Mouse (Mus musculus): ENCODE results near the gene Gm45140. TPM values are rescaled to one million over a fixed set of nuclear protein-coding genes. Genes with fewer than 3 reads are reported as not detected.

Gene Gm45140
- total RNA-seq, 2 experiments from 2014 or later, result 3.7 to 4.0 TPM

DNA sequence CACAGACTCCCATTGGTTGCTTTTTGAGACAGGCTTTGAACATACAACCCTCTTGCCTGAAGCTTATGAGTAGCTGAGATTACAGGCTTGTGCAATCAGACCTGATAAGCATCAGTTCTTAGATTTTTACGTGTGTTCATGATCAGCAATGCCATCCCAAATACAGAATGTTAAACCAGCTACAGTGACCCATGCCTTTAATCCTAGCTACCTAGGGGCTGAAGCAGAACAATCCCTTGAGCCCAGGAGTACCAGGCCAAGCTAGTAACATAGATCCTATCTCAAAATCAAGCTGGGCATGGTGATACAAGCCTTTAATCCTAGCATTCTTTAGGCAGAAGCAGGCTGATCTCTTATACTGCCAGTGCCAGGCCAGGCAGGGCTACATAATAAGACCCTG lies 31.6 kb downstream of the Gm45140 start:
- no peak for DNase-seq
- intact Hi-C loops (cut with DNase I), result no loop called here

DNA sequence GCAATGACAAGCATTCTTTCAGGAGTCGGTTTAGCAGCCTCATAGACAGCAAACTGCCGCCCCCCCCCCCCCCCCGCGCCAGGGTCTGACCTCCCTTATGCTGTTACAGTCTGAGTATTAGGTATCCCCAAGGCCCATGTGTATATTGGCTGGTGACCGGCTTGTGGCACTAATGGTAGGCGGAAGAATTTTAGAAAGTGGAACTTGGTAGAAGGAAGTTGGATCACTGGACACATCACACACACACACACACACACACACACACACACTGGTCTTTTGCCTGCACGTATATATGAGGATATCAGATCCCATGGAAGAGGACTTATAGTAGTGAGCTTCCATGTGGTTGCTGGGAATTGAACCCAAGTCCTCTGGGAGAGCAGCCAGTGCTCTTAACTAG lies 33.1 kb downstream of the Gm45140 start:
- intact Hi-C loops (cut with DNase I), result no loop called here
- no peak for DNase-seq

DNA sequence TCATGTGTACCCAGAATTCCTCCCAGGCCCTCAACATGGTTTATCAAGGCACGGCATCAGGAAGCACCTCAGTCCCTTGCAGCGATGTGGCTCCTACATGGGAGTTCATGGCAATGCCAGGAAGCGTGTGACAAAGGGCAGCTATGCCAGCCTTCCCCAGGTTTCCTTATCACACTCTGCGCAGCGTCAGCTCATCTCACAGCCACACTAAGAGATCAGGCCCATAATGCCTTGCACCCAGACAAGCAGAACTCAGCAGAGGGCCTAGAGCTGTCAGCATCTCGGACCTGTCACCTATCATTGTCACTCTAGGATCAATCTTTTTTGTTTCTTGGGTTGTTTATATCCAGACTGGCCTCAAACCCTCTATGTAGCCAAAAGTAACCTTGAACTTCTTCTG lies 36.0 kb downstream of the Gm45140 start:
- no peak for DNase-seq
- intact Hi-C loops (cut with DNase I), result no loop called here

DNA sequence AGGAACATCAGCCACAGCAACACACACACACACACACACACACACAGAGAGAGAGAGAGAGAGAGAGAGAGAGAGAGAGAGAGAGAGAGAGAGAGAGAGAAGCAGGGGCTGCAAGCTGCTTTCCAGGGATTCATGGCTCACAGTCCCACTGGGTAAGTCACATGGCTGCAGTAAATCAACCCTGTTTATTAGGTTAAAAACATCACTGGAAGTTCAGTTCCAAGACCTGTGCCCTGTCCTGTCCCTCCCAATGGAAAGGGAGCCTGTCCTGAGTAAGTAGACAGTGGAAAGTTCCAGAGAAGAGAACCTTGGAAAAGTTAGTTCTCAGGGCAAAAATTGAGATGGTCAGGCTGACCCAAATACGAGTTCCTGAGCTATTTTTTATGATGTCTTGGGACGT lies 38.3 kb downstream of the Gm45140 start:
- no peak for DNase-seq
- intact Hi-C loops (cut with DNase I), result no loop called here

DNA sequence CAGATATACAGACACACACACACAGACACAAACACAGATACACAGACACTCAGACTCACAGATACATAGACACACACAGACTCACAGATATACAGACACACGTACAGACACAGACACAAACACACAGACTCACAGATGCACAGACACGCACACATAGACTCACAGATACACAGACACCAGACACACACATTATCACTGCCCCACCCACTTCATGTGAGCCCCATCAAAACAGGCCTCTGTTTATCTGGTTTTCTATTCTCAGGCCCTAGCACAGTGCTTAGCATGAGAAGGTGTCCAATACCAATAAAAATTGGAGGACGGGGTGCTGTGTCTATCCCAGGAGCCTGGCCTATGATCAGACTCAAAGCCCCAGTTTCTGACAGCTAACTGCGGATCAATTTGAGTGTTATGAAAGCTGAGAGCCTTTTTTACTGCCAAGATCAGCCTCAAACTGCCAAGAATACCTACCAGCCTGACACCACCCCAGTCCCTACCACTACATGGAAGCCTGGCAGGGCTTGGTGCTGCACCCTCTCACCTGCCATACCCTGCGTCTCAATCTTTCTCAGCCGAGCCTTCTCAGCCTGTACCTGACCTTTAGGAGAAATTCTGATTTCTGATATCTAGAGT lies 39.2 kb downstream of the Gm45140 start:
- intact Hi-C loops (cut with DNase I), result no loop called here
- no peak for DNase-seq

DNA sequence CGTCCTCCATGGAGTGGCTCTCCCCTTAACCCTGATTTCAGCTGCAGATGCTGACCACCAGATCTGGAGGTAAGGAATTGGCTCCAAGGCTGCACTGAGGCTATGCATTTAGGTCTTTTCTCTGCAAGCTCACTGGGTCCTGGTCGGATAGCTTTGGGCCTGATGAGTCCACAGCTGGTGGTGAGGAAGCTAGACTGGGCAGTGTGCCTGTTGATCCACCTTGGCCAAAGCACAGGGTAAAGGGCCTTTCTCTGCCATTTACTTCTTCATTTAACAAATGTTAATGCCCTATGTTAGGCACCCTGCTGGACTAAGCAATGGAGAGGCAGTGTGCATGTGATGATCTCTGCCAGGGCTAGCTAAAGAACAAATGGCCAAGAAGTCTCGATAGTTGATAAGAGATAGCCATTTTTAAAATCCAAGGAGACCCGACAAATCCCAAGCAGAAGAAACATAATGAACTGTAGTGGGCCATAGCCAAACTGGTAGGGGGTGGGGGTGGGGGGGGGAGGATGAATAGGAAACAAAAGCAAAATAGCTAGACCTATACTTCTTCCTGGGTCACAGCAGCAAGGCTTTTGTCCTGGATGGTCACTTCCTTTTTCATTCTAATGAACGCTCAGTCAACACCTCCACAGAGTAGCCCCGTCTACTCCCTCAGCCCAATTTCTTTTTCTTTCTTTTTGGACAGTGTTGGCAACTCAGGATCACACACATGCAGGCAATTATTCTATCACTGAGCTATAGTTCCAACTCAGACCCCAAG lies 40.0 kb downstream of the Gm45140 start:
- intact Hi-C loops (cut with DNase I), result no loop called here
- DNase-seq, result no peak

DNA sequence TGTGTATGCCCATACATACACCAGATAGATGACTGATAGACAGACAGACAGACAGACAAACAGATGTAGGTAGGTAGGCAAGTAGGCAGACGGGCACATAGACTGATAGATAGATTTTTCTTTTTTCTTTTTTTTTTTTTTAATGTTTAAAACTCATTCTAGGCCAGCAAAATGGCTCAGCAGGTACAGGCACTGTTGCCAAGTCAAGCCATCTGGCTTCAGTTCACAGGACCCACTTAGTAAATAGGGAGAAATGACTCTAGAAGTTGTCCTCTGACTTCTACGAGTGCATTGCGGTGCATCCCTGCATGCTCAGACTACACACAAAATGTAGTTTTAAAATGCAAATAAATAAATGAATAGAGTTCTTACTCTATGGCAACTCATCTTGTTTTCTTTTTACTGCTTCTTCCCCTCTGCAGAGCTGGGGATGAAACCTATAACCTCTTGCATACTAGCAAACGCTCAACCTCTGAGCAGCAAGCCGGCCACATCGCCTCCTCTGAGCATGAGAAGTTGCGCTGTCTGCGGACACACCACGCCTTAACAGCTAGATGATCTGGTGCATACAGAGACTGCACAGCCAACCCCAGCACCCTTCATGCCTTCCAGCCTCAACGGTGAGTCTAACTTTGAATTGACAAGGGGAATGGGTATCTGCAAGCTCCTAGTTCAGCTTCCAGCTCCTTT lies 41.6 kb downstream of the Gm45140 start:
- peak; percentile 44 for DNase-seq
- intact Hi-C loops (cut with DNase I), result no loop called here

DNA sequence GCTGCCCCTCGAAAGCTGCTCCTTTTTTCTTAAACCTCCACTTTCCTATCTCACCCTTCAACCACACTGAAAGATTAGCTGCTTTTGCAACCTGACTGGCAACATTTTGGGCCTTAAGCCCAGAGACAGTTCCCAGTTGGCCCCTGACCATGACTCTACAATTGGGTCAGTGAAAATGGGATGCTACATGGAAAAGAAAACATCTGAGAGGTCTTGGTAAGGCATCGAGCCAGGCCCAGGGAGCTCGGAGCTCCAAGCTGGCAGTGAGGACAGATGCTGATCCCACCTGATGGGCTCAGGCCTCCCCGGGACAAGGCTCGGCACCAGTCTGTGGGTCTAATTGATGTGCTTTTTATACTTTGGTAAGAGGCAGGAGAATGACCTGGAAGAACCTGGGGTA lies 43.8 kb downstream of the Gm45140 start:
- intact Hi-C loops (cut with DNase I), result no loop called here
- no peak for DNase-seq

DNA sequence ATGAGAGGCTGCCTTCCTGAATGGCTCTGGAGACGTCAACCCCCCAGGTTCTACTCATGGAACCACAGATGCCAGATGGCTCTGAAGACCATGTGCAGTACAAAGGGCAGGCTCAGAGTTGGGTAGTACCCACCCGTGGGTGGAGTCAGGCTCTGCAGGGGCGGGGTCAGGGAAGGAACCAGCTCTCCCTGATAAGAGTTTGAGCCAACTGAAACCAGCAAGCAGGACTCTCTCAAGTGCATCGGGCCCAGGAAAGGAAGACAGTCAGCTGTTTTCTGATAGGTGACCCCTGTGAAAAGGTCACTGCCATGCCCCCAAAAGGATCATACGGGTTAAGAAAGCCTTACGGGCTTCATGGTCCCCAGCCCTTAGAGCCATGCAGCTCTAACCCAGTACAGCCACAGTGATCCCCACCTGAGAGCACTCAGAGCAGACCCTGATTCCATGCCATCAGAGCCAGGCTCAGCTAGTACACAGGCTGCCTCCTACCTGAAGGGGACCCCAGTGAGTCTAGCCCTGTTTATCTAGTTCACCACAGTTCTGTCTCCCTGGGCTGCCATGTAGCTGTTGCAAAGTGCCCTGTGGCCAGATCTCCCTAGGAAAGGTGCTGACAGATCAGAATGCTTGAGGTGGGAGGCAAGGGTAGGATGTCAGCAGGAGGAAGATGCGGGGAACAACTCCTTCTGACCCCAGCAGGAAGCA lies 44.7 kb downstream of the Gm45140 start:
- intact Hi-C loops (cut with DNase I), result no loop called here
- no peak for DNase-seq

DNA sequence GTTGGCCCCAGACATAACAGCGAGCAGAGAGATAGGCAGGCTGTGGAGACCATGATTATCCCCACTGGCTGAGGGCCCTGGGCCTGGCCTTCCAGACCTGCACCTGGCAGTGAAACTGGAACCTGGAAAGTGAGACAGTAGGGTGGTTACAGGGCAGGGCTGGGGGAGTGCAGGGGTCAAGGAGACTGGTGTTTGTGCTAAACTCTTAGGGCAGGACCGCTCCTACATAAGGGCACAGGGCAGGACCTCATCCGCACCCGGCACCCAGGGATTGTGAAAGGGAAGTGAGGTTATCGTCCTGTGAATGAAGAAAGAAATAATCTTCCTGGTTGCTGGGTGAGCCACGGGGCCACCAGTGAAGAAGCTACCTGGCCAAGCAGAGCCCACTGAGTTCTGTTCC lies 45.8 kb downstream of the Gm45140 start:
- intact Hi-C loops (cut with DNase I), result no loop called here
- no peak for DNase-seq

DNA sequence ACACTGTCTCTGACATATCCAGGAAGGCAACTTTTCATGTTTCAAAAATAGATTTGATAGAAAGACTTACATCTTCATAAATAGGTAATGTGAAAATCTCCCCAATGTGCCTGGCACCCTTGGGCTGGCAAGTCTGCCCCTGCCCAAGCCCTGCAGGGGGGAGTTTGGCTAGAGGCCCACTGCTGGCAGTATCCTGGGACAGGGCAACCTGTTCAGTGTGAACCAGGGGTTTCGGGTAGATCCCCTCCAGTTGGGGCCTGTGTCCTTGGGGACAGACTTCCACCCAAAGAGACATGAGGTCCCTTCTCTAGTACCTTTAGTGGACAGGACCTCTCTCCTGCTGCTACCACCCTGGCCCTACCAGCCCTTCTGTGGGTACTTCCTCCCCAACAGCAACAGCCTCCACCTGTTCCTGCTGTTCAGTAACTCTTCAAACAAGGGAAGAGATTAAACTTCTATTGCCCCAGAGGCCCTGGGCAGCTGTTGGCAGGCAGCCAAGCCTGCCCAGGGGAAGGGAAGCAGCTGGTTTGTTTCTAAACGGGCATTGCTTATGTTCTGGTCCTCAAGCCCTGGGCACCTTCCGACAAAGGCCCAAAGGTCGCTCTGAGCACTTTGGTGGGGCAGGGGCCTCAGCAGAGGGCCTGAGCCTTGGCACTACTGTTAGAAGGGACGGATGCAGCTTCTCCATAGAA lies 46.6 kb downstream of the Gm45140 start:
- intact Hi-C loops (cut with DNase I), result no loop called here
- peak; percentile 33 for DNase-seq

DNA sequence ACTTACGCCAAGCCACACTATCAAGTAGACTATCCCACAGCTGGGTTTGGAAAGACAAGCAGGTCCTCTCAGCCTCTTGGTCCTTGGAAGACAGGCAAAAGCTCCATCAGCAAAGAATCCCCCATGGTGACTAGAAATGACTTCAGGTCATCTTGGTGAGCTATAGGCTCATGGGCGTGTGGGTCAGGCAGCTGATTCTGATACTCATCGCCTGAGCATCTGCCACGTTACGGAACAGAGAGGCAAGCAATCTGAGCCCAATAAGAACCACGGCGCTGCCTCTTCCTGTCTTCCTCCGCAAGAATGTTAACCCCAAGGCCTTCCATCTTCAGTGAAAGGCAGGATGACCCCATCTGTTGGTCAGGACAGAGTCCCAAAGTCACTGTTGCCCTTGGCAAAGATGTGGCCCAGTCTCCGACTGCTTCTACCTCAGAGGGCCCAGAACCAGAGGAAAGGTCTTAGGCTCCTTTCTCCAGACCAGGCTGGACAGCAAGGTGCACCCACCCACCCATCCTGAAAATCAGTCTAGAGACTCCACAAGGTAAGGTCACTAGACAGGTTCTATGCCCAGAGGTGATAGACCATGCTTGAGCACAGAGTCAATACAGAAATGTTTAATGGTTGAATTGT lies 47.2 kb downstream of the Gm45140 start:
- intact Hi-C loops (cut with DNase I), result no loop called here
- DNase-seq, result no peak

DNA sequence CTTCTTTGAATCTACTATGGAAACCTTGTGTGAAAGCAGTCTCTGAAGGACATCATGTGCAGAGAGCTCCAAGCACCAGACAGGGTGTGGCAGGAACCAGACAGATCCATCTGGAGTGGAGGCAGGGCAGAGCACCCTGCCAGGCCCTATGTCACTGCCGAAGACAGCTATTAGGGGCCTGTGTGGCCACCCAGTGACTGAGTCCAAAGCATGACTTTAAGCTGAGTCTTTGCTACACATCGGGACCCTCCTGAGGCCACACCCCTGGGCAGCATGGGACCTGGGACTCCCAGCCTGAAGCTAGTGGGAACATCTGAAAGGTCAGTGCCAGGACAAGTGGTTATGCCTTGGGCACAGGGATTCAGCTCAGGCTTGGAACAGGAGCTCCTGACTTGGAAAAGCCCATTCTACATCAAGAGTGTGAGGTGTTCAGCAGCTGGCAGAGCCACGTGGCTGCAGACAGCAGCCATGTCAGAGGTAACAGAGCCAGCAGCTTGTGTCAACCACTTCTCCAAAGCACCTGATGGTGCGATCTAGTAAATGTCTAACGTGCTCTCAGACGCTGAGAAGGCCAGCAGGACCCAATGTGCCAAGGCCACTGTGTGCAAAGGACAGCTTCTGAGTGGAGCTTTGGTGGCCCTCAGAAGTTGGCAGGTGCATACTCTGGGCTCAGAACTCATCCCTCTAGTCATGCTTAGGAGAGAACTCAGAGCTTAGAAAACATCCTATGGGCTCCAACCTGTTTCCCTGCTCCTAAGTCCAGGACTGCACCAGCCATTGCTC lies 48.3 kb downstream of the Gm45140 start:
- no peak for DNase-seq
- intact Hi-C loops (cut with DNase I), result no loop called here

DNA sequence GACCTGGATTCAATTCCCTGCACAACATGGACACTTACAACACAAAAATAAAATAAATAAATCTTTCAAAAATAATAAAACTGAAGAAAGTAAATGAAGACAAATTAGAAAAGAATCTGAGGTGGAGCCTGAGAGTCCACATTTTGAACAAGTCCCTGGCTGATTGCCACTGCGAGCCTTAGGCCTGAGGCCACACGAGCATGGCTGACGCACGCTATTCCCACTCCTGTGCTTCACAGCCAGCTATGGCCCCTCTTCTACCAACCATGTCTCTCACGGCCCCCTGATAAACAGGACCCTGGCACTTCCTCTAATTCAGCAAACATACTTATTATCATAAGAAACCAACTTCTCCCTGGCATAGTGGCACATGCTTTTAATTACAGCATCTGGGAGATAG lies 49.0 kb downstream of the Gm45140 start:
- no peak for DNase-seq
- intact Hi-C loops (cut with DNase I), result no loop called here

DNA sequence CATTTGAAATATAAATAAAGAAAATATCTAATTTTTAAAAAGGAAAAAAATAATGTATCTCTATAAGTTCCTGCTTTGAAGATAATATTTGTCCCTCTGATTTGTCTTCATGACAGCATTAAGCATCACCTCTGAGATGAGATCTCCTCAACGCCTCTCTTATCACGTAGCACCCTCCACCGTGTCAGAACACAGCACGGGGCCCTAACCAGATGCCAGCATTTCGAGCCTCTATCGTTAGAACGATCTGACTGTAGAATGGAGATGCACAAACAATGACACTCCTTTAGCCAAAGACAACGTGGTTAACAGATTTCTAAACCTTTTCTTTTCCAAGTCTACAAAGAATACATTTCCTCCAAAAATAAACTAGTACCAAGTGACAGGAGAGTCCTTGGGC lies 51.6 kb downstream of the Gm45140 start:
- intact Hi-C loops (cut with DNase I), result no loop called here
- DNase-seq, result no peak

DNA sequence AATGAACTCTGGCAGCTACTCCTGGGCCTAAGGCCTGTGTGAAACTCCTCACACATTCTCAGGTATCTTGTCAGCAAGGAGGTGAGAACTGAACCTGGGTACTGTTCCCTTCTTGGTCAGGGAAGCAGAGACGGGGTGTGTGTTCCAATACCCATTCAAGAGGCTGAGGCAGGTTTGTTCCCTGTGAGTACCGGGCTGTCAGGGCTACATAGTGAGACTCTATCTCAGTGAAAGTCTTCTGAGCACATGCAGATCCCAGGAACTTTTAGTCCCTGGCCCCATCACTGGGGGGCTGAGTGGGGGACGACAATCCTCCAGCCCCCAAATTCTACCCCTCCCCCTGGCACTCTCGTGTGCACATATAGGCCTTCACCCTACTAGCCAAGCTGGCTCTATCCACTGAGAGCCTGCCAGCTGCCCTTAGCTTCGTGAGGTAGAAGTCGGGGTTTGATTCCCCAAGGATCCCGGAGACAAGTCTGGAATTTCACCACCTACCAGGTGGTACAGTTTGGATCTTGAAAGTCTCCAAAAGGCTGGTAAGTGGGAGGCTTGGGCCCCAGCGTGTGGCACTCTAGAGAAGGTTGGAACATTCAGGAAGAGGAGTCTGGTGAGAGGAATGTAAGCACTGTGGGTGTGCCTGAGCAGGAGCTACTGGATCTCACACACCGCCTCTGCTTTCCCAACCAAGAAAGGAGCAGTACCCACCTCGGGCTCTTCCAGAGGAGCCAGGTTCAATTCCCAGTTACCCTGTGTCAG lies 54.9 kb downstream of the Gm45140 start:
- DNase-seq, result no peak
- intact Hi-C loops (cut with DNase I), result no loop called here

DNA sequence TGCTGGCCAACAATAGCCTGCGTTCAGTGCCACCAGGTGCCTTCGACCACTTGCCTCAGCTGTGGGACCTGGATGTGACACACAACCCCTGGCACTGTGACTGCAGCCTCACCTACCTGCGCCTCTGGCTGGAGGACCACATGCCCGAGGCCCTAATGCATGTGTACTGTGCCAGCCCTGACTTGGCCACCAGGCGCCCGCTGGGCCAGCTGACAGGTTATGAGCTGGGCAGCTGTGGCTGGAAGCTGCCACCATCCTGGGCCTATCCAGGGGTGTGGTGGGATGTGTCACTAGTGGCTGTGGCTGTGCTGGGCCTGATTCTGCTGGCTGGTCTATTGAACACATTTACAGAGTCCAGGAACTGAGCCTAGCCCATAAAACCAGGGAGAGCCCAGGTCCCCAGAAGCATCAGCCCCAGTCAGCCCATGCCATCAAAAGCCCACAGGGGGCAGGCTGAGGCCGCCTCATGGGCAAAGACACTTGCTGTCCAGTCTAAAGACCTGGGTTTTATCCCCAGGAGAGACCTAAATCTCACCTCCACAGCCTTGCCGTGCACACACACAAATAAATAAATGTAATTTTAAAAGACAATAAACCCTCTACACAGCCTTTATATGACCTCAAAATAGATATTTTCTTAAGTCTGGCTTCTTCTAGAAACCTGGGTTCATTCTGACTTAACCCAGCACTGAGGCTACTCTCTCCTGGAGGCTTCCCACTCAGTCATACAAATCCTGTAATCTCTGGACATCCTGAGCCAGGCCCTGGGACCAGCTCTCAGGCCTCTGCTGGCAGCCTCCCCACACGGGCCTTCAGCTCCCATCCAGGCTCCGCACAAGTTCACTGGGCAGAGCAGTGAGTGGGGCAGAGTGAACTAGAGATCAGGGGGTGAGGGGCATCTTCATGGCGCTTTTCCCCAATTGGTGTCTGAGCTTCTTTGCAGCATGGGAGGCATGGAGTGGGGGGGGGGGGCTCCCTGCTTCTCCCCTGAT lies 56.1 kb downstream of the Gm45140 start:
- DNase-seq, result no peak
- intact Hi-C loops (cut with DNase I), result no loop called here

All from left cerebral cortex, postnatal 4 days (tissue).